Mouse (Mus musculus) adipocyte (in vitro differentiated cells): ENCODE measurements around the gene Crcp.

ENCODE experiments used
- DNase-seq: peaks from one replicate; pipeline ENCODE4 v3.0.0-alpha.2; 2016; ENCODE audit warnings: low spot score

Gene Crcp

GRCm38 (mm10) chr5:130029142-130029897, at the start of gene Crcp, which contains the start of gene Asl:
TSS of gene Crcp (plus strand) at chr5:130029290.
TSS of gene Asl (minus strand) at chr5:130029247.
- DNase-seq = peak; percentile 77

- no peak for DNase-seq
Measured at GRCm38 (mm10) chr5:129980216-129980615, 48.9 kb upstream of the Crcp start.

- peak; percentile 27 for DNase-seq
Measured at GRCm38 (mm10) chr5:129989376-129989775, 39.7 kb upstream of the Crcp start.

GRCm38 (mm10) chr5:129991898-129992297, 37.2 kb upstream of the Crcp start:
- DNase-seq = no peak

GRCm38 (mm10) chr5:129993374-129993773, 35.7 kb upstream of the Crcp start:
- no peak for DNase-seq

GRCm38 (mm10) chr5:129994989-129995388, 34.1 kb upstream of the Crcp start:
- DNase-seq = peak; percentile 18

GRCm38 (mm10) chr5:129997700-129998099, 31.4 kb upstream of the Crcp start:
- no peak for DNase-seq

GRCm38 (mm10) chr5:129999097-129999496, 30.0 kb upstream of the Crcp start:
- DNase-seq = peak; percentile 81

- no peak for DNase-seq
Measured at GRCm38 (mm10) chr5:130000735-130001134, 28.4 kb upstream of the Crcp start.

GRCm38 (mm10) chr5:130001356-130001987, 27.6 kb upstream of the Crcp start:
- no peak for DNase-seq

GRCm38 (mm10) chr5:130002301-130003146, 26.6 kb upstream of the Crcp start, which contains the start of gene Gusb:
TSS of gene Gusb (minus strand) at chr5:130003049.
- DNase-seq = peak; percentile 94

GRCm38 (mm10) chr5:130003229-130003628, 25.9 kb upstream of the Crcp start:
- DNase-seq = no peak

GRCm38 (mm10) chr5:130007344-130007743, 21.7 kb upstream of the Crcp start:
- DNase-seq = no peak

GRCm38 (mm10) chr5:130008034-130008590, 21.0 kb upstream of the Crcp start:
- DNase-seq = no peak

- no peak for DNase-seq
Measured at GRCm38 (mm10) chr5:130009784-130010183, 19.3 kb upstream of the Crcp start.

GRCm38 (mm10) chr5:130010961-130011360, 18.1 kb upstream of the Crcp start:
- no peak for DNase-seq

- no peak for DNase-seq
Measured at GRCm38 (mm10) chr5:130015104-130015503, 14.0 kb upstream of the Crcp start.

GRCm38 (mm10) chr5:130019461-130019860, 9.6 kb upstream of the Crcp start:
- DNase-seq = no peak

- DNase-seq = no peak
Measured at GRCm38 (mm10) chr5:130021361-130021966, 7.6 kb upstream of the Crcp start.

- DNase-seq = no peak
Measured at GRCm38 (mm10) chr5:130022366-130022765, 6.7 kb upstream of the Crcp start.

GRCm38 (mm10) chr5:130023067-130023766, 5.9 kb upstream of the Crcp start:
- peak; percentile 29 for DNase-seq
